Mouse (Mus musculus): Measurements from ENCODE around the gene Nnmt.

The Nnmt gene

GRCm38 (mm10) chr9:48549056-48549455 is 55.9 kb downstream of the Nnmt start:
- DNase-seq = no peak

- DNase-seq = no peak
These were observed 57.7 kb downstream of the Nnmt start for GRCm38 (mm10) chr9:48547233-48547632.

All from liver (tissue).